Mouse (Mus musculus): ENCODE data around the gene Arl1. TPM values are rescaled to one million over a fixed set of nuclear protein-coding genes. Genes with fewer than 3 reads are reported as not detected.

Arl1 gene
- polyA plus RNA-seq, 1 experiment from 2014 or later = 71.7 TPM

Other genes starting within 250 kb of the Arl1 start
- gene Chpt1, start 226.8 kb upstream of the Arl1 start, polyA plus RNA-seq (2015; fragmentation: Nextera tagmentation; extraction: Ambion mirVana) = 4.2 and 5.1 TPM in 2 replicates
- gene Mybpc1, start 125.7 kb upstream of the Arl1 start, polyA plus RNA-seq (2015; fragmentation: Nextera tagmentation; extraction: Ambion mirVana) = 0.44 and 0.62 TPM in 2 replicates
- gene Spic, start 45.8 kb upstream of the Arl1 start, polyA plus RNA-seq (2015; fragmentation: Nextera tagmentation; extraction: Ambion mirVana) = 7.8 and 8.5 TPM in 2 replicates
- 7.5 and 10.0 TPM in 2 replicates for gene Utp20, start 95.9 kb downstream of the Arl1 start, polyA plus RNA-seq (2015; fragmentation: Nextera tagmentation; extraction: Ambion mirVana)
- 0.02 TPM in 1 of 2 replicates, not detected in the other for gene Slc5a8, start 155.1 kb downstream of the Arl1 start, polyA plus RNA-seq (2015; fragmentation: Nextera tagmentation; extraction: Ambion mirVana)

All from liver, embryonic 13.5 days (tissue).